Mouse (Mus musculus): ENCODE measurements at regions not wholly inside any gene's neighbourhood (a gene's known extent, or its start where the extent isn't known, plus 50 kb on each side); places are given as distances from the start of the nearest gene placed in this dataset.

DNA sequence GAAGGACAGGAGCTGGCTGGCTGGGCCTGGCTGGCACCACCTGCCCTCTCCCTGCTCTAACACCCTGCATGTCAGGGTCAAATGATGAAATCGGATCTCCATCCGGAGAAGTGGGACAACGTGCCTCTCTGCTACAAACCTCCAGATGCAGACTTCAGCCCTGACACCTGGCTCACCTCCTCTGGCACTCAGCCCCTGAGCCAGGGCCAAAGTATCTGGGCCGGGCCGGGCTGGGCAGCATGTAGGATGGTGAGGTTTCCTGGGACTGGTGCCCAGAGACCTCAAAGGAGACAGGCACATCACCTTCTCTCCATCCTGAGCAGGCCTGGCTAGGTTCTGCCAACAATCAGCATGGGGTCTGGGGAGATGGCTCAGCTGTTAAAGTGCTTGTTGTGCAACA, 113.5 kb downstream of the Tfcp2l1 start:
- no peak for DNase-seq (ENCODE audit: low spot score in 2 of 2)

DNA sequence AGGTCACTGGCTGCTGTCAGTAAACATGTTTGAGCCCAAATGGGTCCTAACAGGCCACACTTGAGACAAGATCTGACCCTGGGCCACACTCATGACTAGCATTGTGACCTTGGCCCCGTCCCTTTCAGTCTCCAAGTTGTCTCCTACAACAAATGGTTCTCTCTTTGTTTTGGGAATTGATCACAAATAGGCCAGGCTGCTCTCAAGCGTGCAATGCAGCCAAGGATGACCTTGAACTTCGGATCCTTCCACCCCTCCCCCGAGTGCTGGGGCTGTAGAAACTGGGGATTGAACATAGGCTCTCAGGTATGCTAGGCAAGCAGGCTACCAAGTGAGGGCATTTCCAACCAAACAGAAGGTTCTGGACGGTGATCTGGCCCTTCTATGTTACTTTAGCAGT, 120.5 kb downstream of the Tfcp2l1 start:
- no peak for DNase-seq (ENCODE audit: low spot score in 2 of 2)

- DNase-seq (ENCODE audit: low spot score in 2 of 2) = no peak
Measured at GRCm38 (mm10) chr1:118752869-118753268, 125.1 kb downstream of the Tfcp2l1 start.

- DNase-seq (ENCODE audit: low spot score in 2 of 2) = peak in 1 of 2 experiments; percentile 12
Measured at GRCm38 (mm10) chr1:118756171-118756865, 128.6 kb downstream of the Tfcp2l1 start.

DNA sequence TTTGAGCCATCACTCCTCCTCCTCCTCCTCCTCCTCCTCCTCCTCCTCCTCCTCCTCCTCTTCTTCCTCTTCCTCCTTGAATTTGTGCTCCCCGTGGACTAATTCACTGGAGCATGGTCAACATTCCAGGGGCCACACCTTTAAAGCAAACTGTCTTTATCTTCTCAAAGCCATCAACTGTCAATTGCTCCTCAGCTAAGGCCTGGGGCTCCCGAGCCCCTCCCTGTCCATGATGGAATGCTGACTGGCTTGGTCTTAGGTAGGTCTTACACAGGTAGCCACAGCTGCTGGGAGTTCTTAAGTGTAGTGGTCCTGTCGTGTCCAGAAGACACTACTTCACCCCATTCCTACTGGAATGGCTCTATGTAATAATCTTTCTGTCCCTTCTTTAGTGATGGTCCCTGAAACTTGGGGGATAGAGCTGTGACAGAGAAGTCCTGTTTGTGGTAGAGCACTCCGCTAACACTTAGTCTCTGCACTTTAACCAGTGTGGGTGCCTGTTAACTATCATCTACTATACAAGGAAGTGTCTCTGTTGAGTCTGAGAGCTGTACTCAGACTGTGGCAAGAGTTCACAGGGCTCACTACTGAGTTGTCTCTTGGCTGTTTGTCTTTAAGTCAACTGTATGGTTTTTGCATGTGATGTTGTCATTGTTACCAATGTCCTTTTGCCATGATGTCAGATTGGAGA, 129.7 kb downstream of the Tfcp2l1 start:
- DNase-seq (ENCODE audit: low spot score in 2 of 2) = no peak

GRCm38 (mm10) chr1:118758031-118758400, 130.3 kb downstream of the Tfcp2l1 start:
- no peak for DNase-seq (ENCODE audit: low spot score in 2 of 2)

- peak; percentile 82 to 94 for DNase-seq (ENCODE audit: low spot score in 2 of 2)
Measured at GRCm38 (mm10) chr1:118759141-118759932, 131.6 kb downstream of the Tfcp2l1 start.

DNA sequence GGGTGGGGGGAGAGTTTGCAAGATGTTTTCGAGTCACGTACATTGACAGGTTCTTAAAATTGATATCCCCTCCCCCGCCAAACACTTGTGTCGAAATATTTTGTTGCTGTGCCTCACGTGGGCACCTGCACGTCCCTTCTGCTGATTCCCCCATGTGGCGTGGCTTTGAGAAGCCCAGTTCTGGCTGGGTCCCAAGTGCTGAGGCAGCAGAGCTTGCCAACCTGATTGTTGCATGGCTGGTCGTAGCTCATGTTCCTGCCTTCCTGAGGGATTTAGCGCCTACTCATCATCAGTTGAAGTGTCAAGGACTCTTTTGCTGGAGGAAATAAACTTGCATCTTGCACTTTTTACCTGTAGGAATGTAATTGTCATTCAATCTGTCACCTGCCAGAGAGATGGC, 137.8 kb downstream of the Tfcp2l1 start:
- DNase-seq (ENCODE audit: low spot score in 2 of 2) = no peak

DNA sequence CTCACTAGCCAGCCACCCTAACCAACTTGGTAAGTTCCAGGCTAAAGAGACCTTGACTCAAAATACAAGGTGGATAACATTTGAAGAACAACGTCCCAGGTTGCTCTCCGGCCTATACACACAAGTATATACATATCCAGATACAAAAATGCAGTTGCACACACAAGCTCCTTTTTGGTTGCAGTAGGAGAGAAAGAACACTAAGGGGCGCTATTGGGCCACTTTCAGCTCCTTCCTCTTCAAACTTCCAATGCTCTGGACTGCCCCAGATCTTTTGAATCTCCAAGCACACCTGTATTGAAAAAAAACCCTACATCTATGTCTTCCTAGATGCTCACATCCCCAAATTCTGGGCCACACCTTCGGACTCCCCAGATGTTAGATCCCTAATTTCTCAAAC, 141.1 kb downstream of the Tfcp2l1 start:
- DNase-seq (ENCODE audit: low spot score in 2 of 2) = peak; percentile 29 to 76

DNA sequence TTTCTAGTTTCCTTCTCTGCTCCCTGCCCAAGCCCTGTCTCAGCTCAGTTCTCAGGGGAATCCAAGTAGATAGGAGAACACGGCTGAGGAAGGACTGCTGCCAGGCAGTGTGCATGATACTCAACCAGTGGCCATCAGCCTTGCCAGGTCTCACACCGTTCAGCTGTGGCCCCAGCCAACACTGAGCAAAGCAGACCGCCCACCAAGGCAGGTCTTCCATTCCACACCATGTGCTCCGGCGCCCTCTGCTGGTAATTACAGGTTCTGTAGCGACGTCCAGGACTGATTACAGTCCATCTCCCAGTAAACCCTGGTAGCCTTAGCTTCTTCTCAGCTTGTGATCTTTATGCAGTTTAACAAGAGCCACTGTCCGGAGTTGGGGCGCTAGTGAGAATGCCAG, 144.5 kb downstream of the Tfcp2l1 start:
- peak in 1 of 2 experiments; percentile 59 for DNase-seq (ENCODE audit: low spot score in 2 of 2)

DNA sequence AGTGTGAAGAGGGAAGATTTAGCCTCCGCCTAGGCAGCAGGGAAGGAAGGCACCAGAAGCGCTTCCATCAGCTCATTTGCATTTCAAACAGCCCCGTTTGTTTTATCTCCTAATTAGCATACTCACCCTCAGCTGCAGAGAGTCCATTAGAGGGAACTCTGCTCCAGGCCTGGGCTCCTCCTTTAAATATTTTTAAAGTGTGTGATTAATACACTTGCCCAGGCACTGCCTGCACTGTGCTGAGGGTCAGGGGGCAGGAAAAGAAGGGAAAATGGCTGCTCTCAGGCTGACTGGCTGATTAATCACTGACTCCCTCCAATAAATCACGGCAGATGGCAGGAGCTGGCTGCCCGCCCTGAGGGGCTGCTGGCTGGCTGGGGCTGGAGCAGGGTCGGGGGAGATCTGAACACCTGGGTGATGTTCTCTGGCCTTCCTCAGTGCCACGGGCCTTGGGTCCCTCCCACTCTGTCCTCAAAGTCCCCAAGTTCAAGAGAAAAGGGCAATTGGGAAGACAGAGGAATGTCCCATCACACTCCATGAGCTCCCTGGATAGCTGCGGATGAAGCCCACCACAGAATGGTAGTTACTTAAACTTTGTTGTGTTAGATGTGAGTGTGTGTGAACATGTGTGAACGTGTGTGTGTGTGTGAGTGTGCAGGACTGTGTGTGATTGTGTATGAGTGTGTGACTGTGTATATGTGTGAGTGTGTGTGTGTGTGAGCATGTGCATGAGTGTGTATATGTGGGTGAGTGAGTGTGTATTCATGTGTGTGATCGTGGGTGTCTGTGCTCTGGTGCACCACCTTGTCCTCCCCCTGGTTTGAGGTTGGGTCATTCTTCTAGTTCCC, 149.1 kb downstream of the Tfcp2l1 start:
- DNase-seq (ENCODE audit: low spot score in 2 of 2) = peak in 1 of 2 experiments; percentile 58
